Mouse (Mus musculus) forebrain, embryonic 15.5 days (tissue): ENCODE data around the gene Dolk. TPM values are rescaled to one million over a fixed set of nuclear protein-coding genes. Genes with fewer than 3 reads are reported as not detected.

Source experiments
- ATAC-seq: fragments of 200-750 bp; cut with Nextera tagmentation; replicated peaks from 2 replicates; pipeline ENCODE4 v1.8.0; 2017; ENCODE audit warnings: mild to moderate bottlenecking, moderate TSS enrichment, moderate library complexity
- H3K27ac ChIP-seq: fragments of 300-500 bp; sonication (generic); replicated peaks from 2 replicates; pipeline ENCODE4 v1.5.1; 2015; ENCODE audit warnings: mild to moderate bottlenecking, inconsistent platforms
- H3K27me3 ChIP-seq: fragments of 300-500 bp; sonication (generic); 2 replicates; pipeline ENCODE4 v1.6.1; 2015; ENCODE audit warnings: inconsistent platforms
- H3K36me3 ChIP-seq: fragments of 300-500 bp; sonication (generic); 2 replicates; pipeline ENCODE4 v1.6.1; 2015; ENCODE audit warnings: mild to moderate bottlenecking, inconsistent platforms
- H3K4me1 ChIP-seq: fragments of 300-500 bp; sonication (generic); 2 replicates; pipeline ENCODE4 v1.6.1; 2015; ENCODE audit warnings: inconsistent platforms
- H3K4me2 ChIP-seq: fragments of 300-500 bp; sonication (generic); replicated peaks from 2 replicates; pipeline ENCODE4 v1.6.1; 2015; ENCODE audit warnings: mild to moderate bottlenecking, inconsistent platforms
- H3K4me3 ChIP-seq: fragments of 300-500 bp; sonication (generic); 2 replicates; pipeline ENCODE4 v1.5.1; 2015; ENCODE audit warnings: mild to moderate bottlenecking, inconsistent platforms
- H3K9ac ChIP-seq: fragments of 300-500 bp; sonication (generic); replicated peaks from 2 replicates; pipeline ENCODE4 v1.6.1; 2015; ENCODE audit warnings: mild to moderate bottlenecking, inconsistent platforms
- H3K9me3 ChIP-seq: fragments of 300-500 bp; sonication (generic); 2 replicates; pipeline ENCODE4 v1.6.1; 2016; ENCODE audit warnings: inconsistent platforms
- WGBS: fragments of 180-500 bp; shearing (Covaris S2); methylation state at CpG from one replicate; pipeline ENCODE4 v1.1.7; 2015; ENCODE audit warnings: mixed read lengths; 5-methylcytosine and 5-hydroxymethylcytosine counted together
- polyA plus RNA-seq: library from polyadenylated mRNA; unstranded; fragments of >200 nt; fragmentation: Nextera tagmentation; extraction: Ambion mirVana; gene quantifications from 2 replicates; pipeline ENCODE4 v1.2.1, GENCODE M21; 2015

The Dolk gene
- polyA plus RNA-seq, 1 experiment from 2014 or later: 34.1 TPM

DNA sequence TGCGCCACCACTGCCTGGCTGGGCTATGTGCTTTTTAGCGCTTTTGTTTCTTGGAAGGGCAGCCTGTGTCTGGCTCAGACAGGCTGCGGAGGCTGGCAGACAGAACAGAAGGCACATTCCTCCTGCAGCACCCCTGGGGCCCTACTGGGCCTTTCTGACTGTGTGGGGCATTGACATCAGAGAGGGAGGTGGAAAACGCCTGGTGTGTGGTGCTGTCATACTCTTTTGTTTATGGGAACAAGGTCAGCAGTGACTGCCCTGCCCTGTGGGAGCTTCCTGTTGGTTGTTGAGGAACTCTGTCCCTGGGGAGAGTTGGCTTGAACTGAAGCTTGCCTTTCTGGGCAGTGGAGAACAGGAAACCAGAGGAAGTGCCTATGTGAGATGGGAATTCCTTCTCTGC, 43.6 kb downstream of the Dolk start:
- peaks cover 46% of the 10 kb centered on the region for H3K36me3 ChIP-seq
- 59% methylated on average over 4 of the region's 4 CpGs for WGBS
- no peaks in the 10 kb centered on the region for H3K27me3 ChIP-seq
- ATAC-seq: no peak
- H3K4me3 ChIP-seq: no peak overlapping the region
- H3K9me3 ChIP-seq: no peaks in the 10 kb centered on the region
- no peak overlapping the region for H3K27ac ChIP-seq
- H3K4me2 ChIP-seq: no peak overlapping the region
- peaks cover 26% of the 10 kb centered on the region for H3K4me1 ChIP-seq
- no peak overlapping the region for H3K9ac ChIP-seq

DNA sequence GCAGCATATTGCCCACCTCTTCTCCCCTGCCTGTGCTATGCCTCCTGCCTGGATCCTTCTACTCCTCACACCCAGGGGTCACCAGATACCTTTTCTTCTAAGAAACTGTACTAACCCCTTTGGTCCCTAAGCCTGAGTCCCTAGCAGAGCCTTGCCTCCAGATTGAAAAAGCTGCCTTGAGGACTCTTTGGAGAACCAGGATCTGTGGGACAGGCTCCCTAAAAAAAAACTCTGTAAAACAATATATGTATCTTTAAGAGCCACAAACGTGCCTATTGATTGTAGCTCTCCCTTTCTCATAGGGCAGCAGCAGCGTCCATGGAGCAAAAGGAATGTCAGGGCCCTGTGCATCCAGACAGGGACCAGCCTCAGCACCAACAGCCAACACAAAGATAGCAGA, 45.9 kb downstream of the Dolk start, which contains the start of gene Gm28035:
Gene Gm28035 (plus strand): TSS at position 301 of the 400 bp plus-strand sequence.
- no peak within 1 kb of the TSS for H3K27ac ChIP-seq
- no peaks in the 10 kb centered on the region for H3K9me3 ChIP-seq
- ATAC-seq: no peak
- no peaks in the 10 kb centered on the region for H3K27me3 ChIP-seq
- WGBS: 82% methylated on average over 2 of the region's 2 CpGs
- H3K36me3 ChIP-seq: peaks cover 39% of the 10 kb centered on the region
- 0 out of 2 replicates have a peak within 1 kb of the TSS, but pooled peaks have one; percentile 69 for H3K4me2 ChIP-seq
- H3K4me1 ChIP-seq: peaks cover 33% of the 10 kb centered on the region
- no peak within 1 kb of the TSS for H3K4me3 ChIP-seq
- peak within 1 kb of the TSS; percentile 6; the same call in 1 of the 2 replicates for H3K9ac ChIP-seq

DNA sequence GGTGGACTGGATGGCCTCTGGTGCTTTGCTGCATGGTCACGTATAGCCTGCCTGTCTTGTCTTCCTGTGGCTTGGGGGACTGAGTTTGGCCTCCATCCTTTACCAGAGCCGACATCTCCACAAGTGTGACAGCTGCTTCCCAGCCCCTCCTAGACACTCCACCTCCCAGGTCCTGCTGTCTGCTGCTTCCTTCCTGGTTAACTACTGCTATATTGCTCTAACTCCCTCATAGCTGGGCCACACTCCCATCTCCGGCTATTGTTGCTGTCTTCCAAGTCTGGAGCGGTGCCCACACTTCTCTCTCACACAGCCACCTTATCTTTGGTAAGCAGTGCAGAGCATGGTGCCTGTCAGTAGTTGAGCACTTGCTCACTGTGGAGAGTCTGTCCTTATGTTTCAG, 46.4 kb downstream of the Dolk start:
- 0 out of 2 replicates have a peak overlapping the region, but pooled peaks have one; percentile 6 for H3K9ac ChIP-seq
- H3K9me3 ChIP-seq: no peaks in the 10 kb centered on the region
- no peak overlapping the region for H3K4me3 ChIP-seq
- no peak overlapping the region for H3K27ac ChIP-seq
- WGBS: 80% methylated on average over 4 of the region's 4 CpGs
- H3K4me2 ChIP-seq: 0 out of 2 replicates have a peak overlapping the region, but pooled peaks have one; percentile 69
- peaks cover 37% of the 10 kb centered on the region for H3K36me3 ChIP-seq
- H3K4me1 ChIP-seq: peaks cover 33% of the 10 kb centered on the region
- no peak for ATAC-seq
- no peaks in the 10 kb centered on the region for H3K27me3 ChIP-seq

DNA sequence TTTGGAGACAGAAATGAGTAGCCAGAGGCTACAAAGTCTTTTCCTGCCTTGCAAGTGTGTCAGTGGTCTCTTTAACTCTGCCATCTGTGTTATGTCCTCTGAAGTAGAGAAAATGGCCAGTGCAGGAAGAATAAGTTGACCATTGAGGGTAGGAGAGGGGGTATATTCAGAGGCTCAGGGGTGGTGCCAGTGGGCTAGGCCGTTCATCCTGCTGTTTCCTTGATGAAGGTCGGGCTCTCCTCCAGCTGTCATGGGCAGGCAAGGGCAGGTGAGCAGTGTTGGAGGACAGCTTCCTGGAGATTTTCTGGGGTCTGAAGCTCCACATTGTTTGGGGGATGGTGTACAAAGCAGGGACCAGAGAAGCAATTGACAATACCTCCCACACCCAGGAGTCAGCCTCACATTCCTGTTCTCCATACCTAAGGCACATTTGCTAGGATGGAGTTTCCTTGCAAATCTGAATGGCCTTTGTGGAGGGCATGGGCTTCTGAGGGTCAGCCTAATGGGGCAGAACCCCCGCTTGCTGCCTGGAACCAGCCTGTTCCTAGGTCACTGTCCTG, 47.1 kb downstream of the Dolk start:
- Histone ChIP-seq H3K9ac (peak overlapping the region; percentile 93), H3K4me1 (peaks cover 33% of the 10 kb centered on the region), H3K4me2 (peak overlapping the region; percentile 69), H3K9me3 (no peaks in the 10 kb centered on the region), H3K4me3 (peak overlapping the region; percentile 94), H3K36me3 (peaks cover 29% of the 10 kb centered on the region), H3K27me3 (no peaks in the 10 kb centered on the region), H3K27ac (no peak overlapping the region)
- no peak for ATAC-seq
- WGBS: 77% methylated on average over 3 of the region's 3 CpGs

DNA sequence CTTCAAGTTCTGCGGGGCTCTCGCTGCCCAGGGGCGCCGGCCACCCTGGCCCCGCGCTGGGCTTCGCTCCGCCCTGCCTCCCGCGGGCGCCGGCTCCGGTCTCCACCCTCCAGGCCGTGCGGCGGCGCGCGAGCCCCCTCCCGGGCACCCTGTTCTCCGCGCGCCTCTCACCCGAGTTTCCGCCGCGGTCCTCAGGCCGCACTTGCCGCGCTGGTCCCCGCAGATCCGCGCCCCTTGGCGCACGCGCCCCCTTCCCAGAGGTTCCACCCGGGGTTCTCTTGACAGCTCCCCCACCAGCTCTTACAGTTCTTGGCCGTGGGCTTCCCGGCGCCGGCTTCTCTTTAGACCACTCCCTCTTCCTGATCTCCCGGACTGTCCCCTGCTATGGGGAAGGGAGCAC, 48.3 kb downstream of the Dolk start:
- peak; percentile 90 for ATAC-seq
- Histone ChIP-seq H3K36me3 (peaks cover 23% of the 10 kb centered on the region), H3K27ac (peak overlapping the region; percentile 91), H3K9ac (peak overlapping the region; percentile 93), H3K4me1 (peaks cover 33% of the 10 kb centered on the region), H3K27me3 (no peaks in the 10 kb centered on the region), H3K4me2 (peak overlapping the region; percentile 69), H3K4me3 (peak overlapping the region; percentile 94), H3K9me3 (no peaks in the 10 kb centered on the region)
- WGBS: under 1% methylated on average over 42 of the region's 42 CpGs

DNA sequence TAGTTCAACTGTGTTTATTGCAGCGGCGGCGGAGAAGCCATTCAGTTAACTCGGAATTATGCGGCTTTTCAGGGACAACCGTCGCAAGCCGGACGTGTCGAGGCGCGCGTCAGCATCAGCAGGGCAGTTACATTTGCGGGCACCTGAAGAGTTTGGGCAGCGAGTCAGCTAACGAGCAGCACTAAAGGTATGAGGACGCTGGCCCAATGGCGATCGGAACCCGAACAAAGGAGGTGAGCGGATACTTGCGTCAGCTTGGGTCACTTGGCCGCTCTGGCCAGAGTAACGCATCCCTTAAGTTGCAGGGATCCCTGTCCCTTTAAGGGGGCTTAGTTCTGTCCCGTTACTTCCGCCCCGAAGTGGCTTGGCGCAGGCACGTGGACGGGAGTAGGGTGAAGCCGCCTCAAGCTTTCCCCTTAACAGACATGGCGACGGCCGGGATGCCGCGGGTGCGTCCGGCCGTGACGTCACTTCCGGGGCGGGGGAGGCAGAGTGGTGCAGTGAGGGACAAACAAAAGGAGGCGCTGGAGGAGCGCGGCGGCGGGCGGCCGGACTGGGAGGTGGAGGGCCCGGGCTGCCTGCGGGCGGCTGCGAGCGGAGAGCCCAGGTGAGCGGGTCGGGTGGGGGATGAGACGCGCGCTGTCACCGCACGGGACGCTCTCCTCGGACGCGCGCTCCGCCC, 48.8 kb downstream of the Dolk start, which contains the start of gene Lrrc8a:
Gene Lrrc8a (plus strand): TSS at position 517 of the 682 bp plus-strand sequence.
- H3K4me2 ChIP-seq: peak within 1 kb of the TSS; percentile 83
- no peaks in the 10 kb centered on the region for H3K9me3 ChIP-seq
- H3K27ac ChIP-seq: peak within 1 kb of the TSS; percentile 91
- H3K27me3 ChIP-seq: no peaks in the 10 kb centered on the region
- H3K4me1 ChIP-seq: peaks cover 28% of the 10 kb centered on the region
- under 1% methylated on average over 67 of the region's 67 CpGs for WGBS
- H3K36me3 ChIP-seq: peaks cover 21% of the 10 kb centered on the region
- H3K9ac ChIP-seq: peak within 1 kb of the TSS; percentile 93
- H3K4me3 ChIP-seq: peak within 1 kb of the TSS; percentile 94
- ATAC-seq: peak; percentile 99

DNA sequence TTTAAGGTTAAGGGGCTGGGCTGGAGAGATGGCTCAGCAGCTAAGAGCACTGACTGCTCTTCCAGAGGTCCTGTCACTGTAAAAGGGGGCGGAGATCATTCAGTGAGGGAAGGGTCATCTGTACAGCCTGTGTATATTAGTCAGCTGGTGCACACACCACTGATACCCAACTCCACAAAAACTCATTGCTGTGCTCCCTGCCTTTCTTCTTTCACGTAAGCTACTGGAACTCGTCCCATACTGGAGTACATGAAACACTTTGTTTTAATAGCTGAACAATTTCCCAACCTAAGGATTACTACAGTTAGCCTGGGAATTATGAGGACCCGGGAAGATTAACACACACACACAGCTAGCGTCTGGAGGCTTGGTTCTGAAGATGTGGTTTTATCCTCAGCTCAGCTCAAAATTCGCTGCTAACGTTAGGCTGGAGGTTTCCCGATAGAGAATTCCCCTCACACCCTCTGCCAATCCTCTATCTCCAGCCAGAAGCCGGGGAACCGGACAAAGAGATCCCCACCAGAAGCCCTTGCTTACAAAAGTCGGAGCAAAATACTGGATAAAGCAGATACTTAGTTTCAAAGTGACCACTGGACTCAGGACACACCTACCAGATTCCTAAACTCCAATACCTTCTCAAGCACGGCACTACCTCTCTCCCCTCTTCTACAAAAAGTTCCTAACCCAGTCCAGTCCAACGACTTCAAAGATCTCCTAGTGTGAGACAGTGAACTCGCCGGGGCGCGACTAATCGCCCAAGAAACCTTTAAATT, 49.5 kb downstream of the Dolk start:
- peak overlapping the region; percentile 64 for H3K9ac ChIP-seq
- peaks cover 14% of the 10 kb centered on the region for H3K36me3 ChIP-seq
- H3K4me3 ChIP-seq: peak overlapping the region; percentile 94
- H3K9me3 ChIP-seq: no peaks in the 10 kb centered on the region
- WGBS: 5% methylated on average over 18 of the region's 18 CpGs
- no peak; the same call in 1 of the 2 replicates for ATAC-seq
- peak overlapping the region; percentile 91 for H3K27ac ChIP-seq
- peak overlapping the region; percentile 83 for H3K4me2 ChIP-seq
- H3K27me3 ChIP-seq: no peaks in the 10 kb centered on the region
- H3K4me1 ChIP-seq: peaks cover 28% of the 10 kb centered on the region

DNA sequence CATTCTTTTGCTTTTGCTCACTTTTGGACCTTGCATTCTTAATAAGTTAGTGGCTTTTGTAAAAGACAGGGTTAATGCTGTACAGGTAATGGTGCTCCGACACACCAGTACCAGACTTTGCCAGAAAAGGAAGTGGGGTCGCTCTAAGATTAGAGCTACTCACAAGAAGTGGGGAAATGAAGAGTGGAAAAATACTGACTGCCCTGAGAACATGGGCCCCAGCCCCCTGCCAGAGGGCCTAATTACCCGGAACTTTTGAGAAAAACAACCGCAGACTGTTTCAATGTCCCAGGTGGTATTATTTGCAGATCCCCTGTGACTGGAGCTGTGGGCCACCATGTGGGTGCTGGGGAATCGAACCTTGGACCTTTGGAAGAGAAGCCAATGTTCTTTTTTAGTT, 50.5 kb downstream of the Dolk start:
- Histone ChIP-seq H3K4me1 (peaks cover 28% of the 10 kb centered on the region), H3K4me3 (no peak overlapping the region), H3K9me3 (no peaks in the 10 kb centered on the region), H3K27me3 (no peaks in the 10 kb centered on the region), H3K36me3 (peaks cover 3% of the 10 kb centered on the region), H3K27ac (no peak overlapping the region), H3K9ac (no peak overlapping the region), H3K4me2 (no peak overlapping the region)
- no peak for ATAC-seq
- 85% methylated on average over 5 of the region's 5 CpGs for WGBS

Other genes starting within 250 kb of the Dolk start
- gene Wdr34, start 237.5 kb downstream of the Dolk start, polyA plus RNA-seq: 70.1 and 76.2 TPM in 2 replicates
- gene Set, start 229.0 kb downstream of the Dolk start, polyA plus RNA-seq: 445 and 449 TPM in 2 replicates
- gene Pkn3, start 208.7 kb downstream of the Dolk start, polyA plus RNA-seq: 3.5 and 3.9 TPM in 2 replicates
- 16.7 and 18.6 TPM in 2 replicates for gene Zdhhc12, start 192.7 kb downstream of the Dolk start, polyA plus RNA-seq
- 14.5 and 15.0 TPM in 2 replicates for gene Zer1, start 161.7 kb downstream of the Dolk start, polyA plus RNA-seq
- 9.7 and 10.9 TPM in 2 replicates for gene Tbc1d13, start 152.6 kb downstream of the Dolk start, polyA plus RNA-seq
- 13.6 and 14.7 TPM in 2 replicates for gene Endog, start 114.8 kb downstream of the Dolk start, polyA plus RNA-seq
- gene Spout1, start 107.9 kb downstream of the Dolk start, polyA plus RNA-seq: 62.4 and 63.3 TPM in 2 replicates
- gene Kyat1, start 80.5 kb downstream of the Dolk start, polyA plus RNA-seq: 14.3 and 15.7 TPM in 2 replicates
- 57.6 and 58.2 TPM in 2 replicates for gene Lrrc8a, start 48.6 kb downstream of the Dolk start, polyA plus RNA-seq
- 0.64 and 0.70 TPM in 2 replicates for gene Gm28035, start 45.8 kb downstream of the Dolk start, polyA plus RNA-seq
- gene Phyhd1, start 20.1 kb downstream of the Dolk start, polyA plus RNA-seq: 7.9 and 8.5 TPM in 2 replicates
- not detected in 2 replicates for gene Gm28038, start 5.3 kb downstream of the Dolk start, polyA plus RNA-seq
- 22.0 and 23.5 TPM in 2 replicates for gene Nup188, start 63 bp upstream of the Dolk start, polyA plus RNA-seq
- gene Sh3glb2, start 73.0 kb upstream of the Dolk start, polyA plus RNA-seq: 160 and 165 TPM in 2 replicates
- 27.2 and 27.6 TPM in 2 replicates for gene Miga2, start 77.9 kb upstream of the Dolk start, polyA plus RNA-seq
- gene Dolpp1, start 105.9 kb upstream of the Dolk start, polyA plus RNA-seq: 60.0 and 60.3 TPM in 2 replicates
- 20.5 and 22.6 TPM in 2 replicates for gene Crat, start 129.5 kb upstream of the Dolk start, polyA plus RNA-seq
- gene Ptpa, start 129.7 kb upstream of the Dolk start, polyA plus RNA-seq: 146 and 152 TPM in 2 replicates
- 2.0 and 2.5 TPM in 2 replicates for gene Ier5l, start 187.9 kb upstream of the Dolk start, polyA plus RNA-seq